Mouse (Mus musculus) thymus, postnatal 36 days (tissue): ENCODE results near the gene Trim16.

Source experiments
- DNase-seq, 2 experiments: peaks; one replicate each; pipeline ENCODE4 v3.0.0; 2022; ENCODE audit warnings: mixed read lengths in 2 of 2

Trim16 gene

DNA sequence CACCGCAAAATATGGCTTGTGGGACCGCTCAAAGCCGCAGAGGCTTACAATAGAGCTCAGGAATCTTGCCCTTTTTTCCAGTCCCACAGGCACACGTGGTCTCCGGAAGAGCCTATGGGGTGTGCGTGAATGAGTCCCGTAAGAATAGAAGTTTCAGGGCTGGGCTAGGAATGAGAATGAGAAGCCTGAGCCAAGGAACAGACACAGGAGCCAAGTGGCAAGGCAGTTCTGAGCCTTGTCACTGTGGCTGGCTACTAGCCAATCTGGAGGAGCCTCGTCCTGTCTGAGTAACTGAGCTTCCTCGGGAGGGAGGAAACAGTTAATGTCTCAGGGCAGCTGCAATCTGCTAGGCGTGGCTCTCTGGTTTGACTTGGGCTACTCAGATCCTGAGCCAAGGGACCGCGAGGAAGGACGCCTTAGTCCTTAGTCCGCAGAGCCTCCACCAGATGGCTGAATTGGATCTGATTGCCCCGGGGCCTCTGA, at the start of gene Trim16:
TSS of gene Trim16 (plus strand) at position 173 of the 483 bp plus-strand sequence.
- peak; percentile 28 to 34 for DNase-seq

- DNase-seq: no peak
Measured at GRCm38 (mm10) chr11:62776510-62776909, 43.5 kb upstream of the Trim16 start.

DNA sequence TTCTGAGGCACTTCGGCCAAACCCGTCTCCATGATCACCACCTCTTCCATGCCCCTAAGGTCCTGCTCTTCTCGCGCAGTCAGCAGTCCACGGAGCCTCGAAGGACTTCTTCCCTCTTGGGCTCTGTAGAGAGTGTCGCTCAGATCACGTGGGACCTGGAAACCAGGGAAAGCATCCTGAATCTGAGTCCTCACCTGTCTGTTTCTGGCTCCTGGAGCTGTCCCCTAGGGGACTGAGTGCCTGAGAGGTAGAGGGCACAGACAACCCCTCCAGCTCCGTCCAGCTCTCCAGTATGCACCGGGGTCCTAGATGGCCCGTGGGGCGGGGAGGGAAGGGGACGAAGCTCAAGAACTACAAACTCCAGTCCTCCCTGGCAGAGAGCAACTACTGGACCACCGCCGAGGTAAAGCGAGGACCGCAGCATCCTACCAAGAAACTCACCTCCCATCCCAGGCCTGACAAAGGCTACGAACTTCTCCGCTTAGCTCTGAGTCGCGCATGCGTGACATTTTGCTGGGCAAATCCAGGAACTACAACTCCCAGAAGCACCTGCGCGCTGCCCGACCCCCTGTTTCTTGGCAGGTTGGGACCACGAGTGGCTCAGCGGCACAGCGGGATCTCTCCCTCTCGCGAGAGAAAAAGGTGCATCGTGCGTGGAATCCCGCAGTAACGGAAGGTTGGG, 31.0 kb upstream of the Trim16 start, which contains the start of gene Zfp286:
TSS of gene Zfp286 (minus strand) at position 528 of the 682 bp plus-strand sequence.
- peak; percentile 88 to 94 for DNase-seq

GRCm38 (mm10) chr11:62789617-62789936, 30.5 kb upstream of the Trim16 start:
- no peak for DNase-seq

- no peak for DNase-seq
Measured at GRCm38 (mm10) chr11:62804119-62804518, 15.9 kb upstream of the Trim16 start.

GRCm38 (mm10) chr11:62807965-62808364, 12.1 kb upstream of the Trim16 start:
- DNase-seq: no peak

- no peak for DNase-seq
Measured at GRCm38 (mm10) chr11:62809201-62809600, 10.8 kb upstream of the Trim16 start.

DNA sequence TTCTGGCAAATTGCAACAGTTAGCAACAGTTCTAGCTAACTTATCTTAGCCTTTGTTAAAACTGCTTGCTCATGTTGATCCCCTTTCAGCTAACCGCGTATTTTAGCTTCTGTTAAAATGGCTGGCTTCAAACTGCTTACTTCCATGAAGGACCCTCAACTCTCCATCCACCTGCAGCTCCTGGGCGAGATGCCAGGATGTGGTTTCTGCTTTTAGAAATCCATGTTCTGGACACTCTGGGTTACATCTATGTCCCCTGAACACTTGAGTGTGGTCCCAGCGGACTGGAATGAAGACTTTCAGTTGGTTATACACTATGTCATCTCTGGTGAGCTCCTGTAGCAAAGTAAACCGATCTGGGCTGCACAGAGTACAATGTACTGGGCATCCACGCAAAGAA, 7.8 kb upstream of the Trim16 start:
- no peak for DNase-seq

DNA sequence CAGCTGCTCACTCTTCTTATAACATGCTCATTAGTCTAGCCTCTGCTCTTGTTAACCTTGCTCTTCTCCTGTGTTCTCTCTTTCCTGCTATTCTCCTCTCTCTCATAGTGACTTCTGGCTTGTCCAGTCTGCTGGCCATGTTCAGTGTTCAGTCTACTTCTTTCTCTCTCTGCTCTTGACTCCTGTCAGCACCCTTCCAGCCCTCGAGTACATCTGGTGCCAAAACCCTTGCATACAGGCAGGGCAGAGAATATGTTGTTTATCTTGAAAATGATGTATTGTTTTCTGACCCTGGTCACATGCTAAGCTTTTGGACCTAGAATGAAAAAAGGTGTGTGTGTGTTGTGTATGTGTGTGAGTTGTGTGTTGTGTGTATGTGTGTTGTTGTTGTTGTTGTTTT, 6.5 kb upstream of the Trim16 start:
- no peak for DNase-seq

GRCm38 (mm10) chr11:62813970-62814624, 5.9 kb upstream of the Trim16 start:
- no peak for DNase-seq

- no peak for DNase-seq
Measured at GRCm38 (mm10) chr11:62814625-62815024, 5.4 kb upstream of the Trim16 start.

DNA sequence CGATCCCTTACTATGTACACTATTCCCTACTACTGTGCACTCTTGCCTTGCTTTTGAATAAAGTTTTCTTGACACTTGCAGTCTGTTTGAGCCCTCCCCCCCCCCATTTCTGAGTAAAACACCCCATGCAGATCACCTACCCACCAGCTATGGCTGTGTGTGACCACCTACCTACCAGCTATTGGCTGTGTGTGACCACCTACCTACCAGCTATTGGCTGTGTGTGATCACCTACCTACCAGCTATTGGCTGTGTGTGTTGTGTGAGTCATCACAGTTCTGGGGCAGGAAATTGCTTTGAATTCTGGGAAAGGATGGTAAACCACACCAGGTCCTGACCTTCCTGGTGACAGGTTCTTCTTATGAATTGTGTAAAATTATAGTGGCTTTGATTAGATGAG, 4.6 kb upstream of the Trim16 start:
- no peak for DNase-seq

DNA sequence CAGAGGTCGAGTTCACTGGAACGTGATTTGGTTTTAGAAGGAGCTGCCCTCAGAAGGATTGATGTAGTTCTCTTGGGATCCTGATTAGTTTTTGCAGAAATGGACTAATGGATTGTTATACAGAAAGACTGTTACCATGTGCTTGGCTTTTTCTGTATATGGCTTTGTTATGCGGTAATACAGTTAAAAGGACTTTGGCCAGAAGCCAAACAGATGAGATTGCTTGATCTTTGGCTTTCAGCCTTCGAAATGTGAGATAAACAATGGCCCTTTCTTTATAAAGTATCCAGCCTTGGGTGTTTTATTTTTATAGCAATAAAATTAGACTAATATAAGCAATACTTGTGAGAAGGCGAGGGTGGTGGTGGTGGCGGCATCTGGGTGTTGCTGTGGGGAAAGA, 3.4 kb upstream of the Trim16 start:
- no peak for DNase-seq

GRCm38 (mm10) chr11:62819059-62819686, 858 bp upstream of the Trim16 start:
- DNase-seq: no peak

- peak; percentile 10 to 12 for DNase-seq
Measured at GRCm38 (mm10) chr11:62820661-62821437, 818 bp downstream of the Trim16 start.

DNA sequence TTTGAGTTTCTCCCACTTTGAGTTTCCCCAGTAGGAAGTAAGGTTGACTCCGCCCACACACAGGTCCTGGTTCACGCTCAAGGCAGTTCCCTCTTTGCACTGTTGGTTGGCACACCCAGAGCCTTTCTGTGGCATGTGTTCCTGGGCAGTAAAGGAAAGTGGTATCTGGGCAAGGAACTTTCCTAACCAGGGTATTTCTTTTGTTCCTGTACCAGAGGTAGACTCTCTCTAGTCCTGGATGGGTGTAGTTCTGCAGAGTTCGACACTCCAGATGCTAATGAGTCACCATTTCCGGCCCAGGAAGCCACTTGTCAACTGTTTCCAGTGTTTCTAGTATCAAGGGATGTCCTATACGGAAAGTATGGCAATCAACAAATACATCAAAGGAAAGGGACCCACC, 1.9 kb downstream of the Trim16 start:
- DNase-seq: no peak

- no peak for DNase-seq
Measured at GRCm38 (mm10) chr11:62824211-62824610, 4.2 kb downstream of the Trim16 start.

GRCm38 (mm10) chr11:62825222-62826105, 5.4 kb downstream of the Trim16 start:
- no peak for DNase-seq

DNA sequence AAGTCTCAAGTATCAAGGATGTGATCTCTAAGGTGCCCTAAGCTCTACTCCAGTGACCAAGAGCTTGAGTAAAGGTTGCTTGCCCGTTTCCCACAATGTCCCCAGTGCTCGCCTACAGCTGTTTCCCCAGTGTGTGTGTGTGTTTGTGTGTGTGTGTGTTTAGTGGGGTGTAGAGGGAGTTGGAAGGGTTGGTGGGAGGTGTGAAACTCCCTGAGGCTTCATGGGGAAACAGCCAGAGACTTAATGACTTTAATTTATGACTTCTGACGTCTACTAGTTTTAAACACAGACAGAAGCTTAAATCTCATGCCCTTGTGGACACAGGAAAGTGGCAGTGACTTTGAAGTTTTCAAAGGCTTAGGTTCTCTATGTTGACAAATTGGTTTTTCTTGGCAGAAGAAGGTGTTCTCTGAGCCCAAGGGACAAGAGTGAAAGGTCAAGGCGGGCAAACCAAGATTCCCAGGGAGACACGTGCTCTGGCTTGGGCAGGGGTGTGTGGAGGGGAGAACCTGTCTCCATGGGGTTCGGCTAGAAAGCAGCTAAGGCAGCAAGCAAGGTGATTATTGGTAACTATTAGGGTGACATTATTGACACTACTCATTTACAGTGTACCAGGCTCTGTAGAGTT, 6.2 kb downstream of the Trim16 start:
- no peak for DNase-seq

- DNase-seq: no peak
Measured at GRCm38 (mm10) chr11:62827135-62827534, 7.1 kb downstream of the Trim16 start.

DNA sequence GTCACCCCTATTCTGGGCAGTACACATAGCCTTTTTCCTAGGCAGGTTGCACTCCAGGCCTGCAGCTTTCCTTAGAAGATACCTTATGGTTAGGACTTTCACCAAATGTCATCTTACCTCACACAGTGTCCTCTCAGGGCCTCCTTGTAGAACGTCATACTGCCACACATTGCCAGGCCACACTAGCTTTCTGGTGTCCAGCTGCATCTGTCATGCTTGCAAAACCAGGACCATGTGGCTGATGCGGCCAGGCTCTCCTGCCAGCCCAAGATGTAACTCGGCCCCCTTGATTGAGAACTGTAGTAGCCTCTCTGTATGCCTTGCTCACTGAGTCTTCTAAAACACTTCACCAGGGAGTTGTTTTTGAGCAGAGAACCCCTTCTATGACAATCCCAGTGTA, 7.9 kb downstream of the Trim16 start:
- DNase-seq: no peak

GRCm38 (mm10) chr11:62830387-62830786, 10.4 kb downstream of the Trim16 start:
- DNase-seq: no peak
